Mouse (Mus musculus) liver, embryonic 14.5 days (tissue): ENCODE data around the gene Kcnj14. TPM values are rescaled to one million over a fixed set of nuclear protein-coding genes. Genes with fewer than 3 reads are reported as not detected.

Experiments
- ATAC-seq: fragments of 200-750 bp; cut with Nextera tagmentation; 2 replicates; pipeline ENCODE4 v1.8.0; 2017; ENCODE audit warnings: moderate number of reproducible peaks, mild to moderate bottlenecking, moderate library complexity; ENCODE audit not compliant: insufficient read depth
- DNase-seq, 3 experiments: peaks; one replicate each; pipeline ENCODE4 v3.0.0-alpha.2; 2012 to 2013; ENCODE audit warnings: low read depth in 3 of 3, low spot score in 3 of 3
- H3K27ac ChIP-seq: fragments of 300-500 bp; sonication (generic); 2 replicates; pipeline ENCODE4 v1.5.1; 2014; ENCODE audit warnings: moderate library complexity, mild to moderate bottlenecking, control low read depth, inconsistent platforms
- H3K27me3 ChIP-seq: fragments of 300-500 bp; sonication (generic); 2 replicates; pipeline ENCODE4 v1.6.1; 2014; ENCODE audit warnings: mild to moderate bottlenecking, low read length, moderate library complexity; ENCODE audit not compliant: control insufficient read depth, insufficient read depth
- H3K36me3 ChIP-seq: fragments of 300-500 bp; sonication (generic); replicated peaks from 2 replicates; pipeline ENCODE4 v1.6.1; 2014; ENCODE audit warnings: low read depth; ENCODE audit not compliant: control insufficient read depth, insufficient read depth
- H3K4me1 ChIP-seq, 2 experiments: fragments of 200-500 bp in 1 of 2; fragments of 300-500 bp in 1 of 2; sonication (generic) in 1 of 2; replicated peaks; 2 replicates each; pipeline ENCODE4 v1.6.1; 2012 to 2014; ENCODE audit warnings: antibody characterized with exemption in 1 of 2, inconsistent platforms in 1 of 2, low read length in 1 of 2; ENCODE audit not compliant: control insufficient read depth in 2 of 2, insufficient read depth in 2 of 2
- H3K4me2 ChIP-seq: fragments of 300-500 bp; sonication (generic); 2 replicates; pipeline ENCODE4 v1.6.1; 2014; ENCODE audit warnings: low read depth, mild to moderate bottlenecking, control low read depth, moderate library complexity
- H3K4me3 ChIP-seq, 2 experiments: fragments of 200-500 bp in 1 of 2; fragments of 300-500 bp in 1 of 2; sonication (generic) in 1 of 2; 2 replicates each; pipeline ENCODE4 v1.5.1; 2012 to 2014; ENCODE audit warnings: low read depth in 2 of 2, low read length in 2 of 2, mild to moderate bottlenecking in 2 of 2, control low read depth in 1 of 2, inconsistent platforms in 1 of 2, moderate library complexity in 1 of 2; ENCODE audit not compliant: insufficient read depth in 1 of 2
- H3K9ac ChIP-seq: fragments of 300-500 bp; sonication (generic); replicated peaks from 2 replicates; pipeline ENCODE4 v1.6.1; 2014; ENCODE audit warnings: mild to moderate bottlenecking, control low read depth, moderate library complexity
- H3K9me3 ChIP-seq: fragments of 300-500 bp; sonication (generic); 2 replicates; pipeline ENCODE4 v1.6.1; 2016; ENCODE audit warnings: low read length, mixed read lengths; ENCODE audit not compliant: control insufficient read depth
- CTCF ChIP-seq: IDR thresholded peaks from 2 replicates; pipeline ENCODE4 v1.5.1; 2016; ENCODE audit warnings: antibody characterized with exemption, low read depth, control low read depth
- EP300 ChIP-seq: IDR thresholded peaks from 2 replicates; pipeline ENCODE4 v1.6.1; 2016; ENCODE audit warnings: antibody characterized with exemption, low read depth
- WGBS: fragments of 180-500 bp; shearing (Covaris S2); extraction: QIAGEN DNeasy Blood & Tissue Kit; methylation state at CpG from one replicate; pipeline ENCODE4 v1.1.7; 2014; ENCODE audit not compliant: insufficient replicate concordance; 5-methylcytosine and 5-hydroxymethylcytosine counted together
- polyA plus RNA-seq, 2 experiments: library from polyadenylated mRNA; depleted of rRNA in 1 of 2; stranded (reverse) in 1 of 2; unstranded in 1 of 2; fragments of >200 nt; fragmentation: Nextera tagmentation in 1 of 2; extraction: Ambion mirVana in 1 of 2; gene quantifications; 2 replicates each; pipeline versions ENCODE4 v1.2.1 to v1.2.3; 2012 to 2014

Gene Kcnj14
- polyA plus RNA-seq, 2 experiments = 0.06 TPM

DNA sequence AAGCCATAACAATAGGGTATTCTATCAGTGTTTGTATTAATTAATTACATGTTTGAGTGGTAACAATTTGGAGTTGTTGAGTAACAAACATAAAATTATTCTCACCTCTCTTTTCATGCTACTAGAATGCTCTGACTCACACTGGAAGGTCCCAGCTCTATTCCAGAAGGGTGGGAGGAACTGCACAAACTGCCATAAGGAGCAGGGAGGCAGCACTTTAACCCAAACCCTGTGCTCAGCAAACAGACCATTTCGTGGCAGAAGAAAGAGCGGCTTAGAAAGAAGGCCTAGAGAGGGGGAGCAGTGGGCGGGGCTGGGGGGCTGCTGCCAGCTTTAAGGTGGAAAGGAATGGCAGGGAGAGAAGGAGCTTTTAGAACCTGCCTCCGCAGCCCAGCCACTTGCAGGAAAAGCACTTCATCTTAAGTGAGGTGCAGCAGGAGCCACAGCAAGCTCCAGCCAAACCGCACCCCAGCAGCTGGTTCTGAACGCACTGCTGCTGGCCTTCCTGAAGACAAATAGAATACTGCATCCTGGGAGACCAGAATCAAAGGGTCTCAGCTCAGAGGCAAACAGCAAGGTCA, 24.0 kb upstream of the Kcnj14 start:
- 32% methylated on average over 6 of the region's 6 CpGs for WGBS
- no peaks in the 10 kb centered on the region for H3K4me1 ChIP-seq
- no peak for ATAC-seq
- H3K9me3 ChIP-seq = no peaks in the 10 kb centered on the region
- no peak overlapping the region for H3K27ac ChIP-seq
- no peak overlapping the region for H3K9ac ChIP-seq
- DNase-seq = no peak
- TF ChIP-seq EP300 = no peak
- H3K4me2 ChIP-seq = no peak overlapping the region
- no peak overlapping the region for H3K4me3 ChIP-seq
- peaks cover 6% of the 10 kb centered on the region; the same call in 1 of the 2 replicates for H3K27me3 ChIP-seq
- no peaks in the 10 kb centered on the region for H3K36me3 ChIP-seq

DNA sequence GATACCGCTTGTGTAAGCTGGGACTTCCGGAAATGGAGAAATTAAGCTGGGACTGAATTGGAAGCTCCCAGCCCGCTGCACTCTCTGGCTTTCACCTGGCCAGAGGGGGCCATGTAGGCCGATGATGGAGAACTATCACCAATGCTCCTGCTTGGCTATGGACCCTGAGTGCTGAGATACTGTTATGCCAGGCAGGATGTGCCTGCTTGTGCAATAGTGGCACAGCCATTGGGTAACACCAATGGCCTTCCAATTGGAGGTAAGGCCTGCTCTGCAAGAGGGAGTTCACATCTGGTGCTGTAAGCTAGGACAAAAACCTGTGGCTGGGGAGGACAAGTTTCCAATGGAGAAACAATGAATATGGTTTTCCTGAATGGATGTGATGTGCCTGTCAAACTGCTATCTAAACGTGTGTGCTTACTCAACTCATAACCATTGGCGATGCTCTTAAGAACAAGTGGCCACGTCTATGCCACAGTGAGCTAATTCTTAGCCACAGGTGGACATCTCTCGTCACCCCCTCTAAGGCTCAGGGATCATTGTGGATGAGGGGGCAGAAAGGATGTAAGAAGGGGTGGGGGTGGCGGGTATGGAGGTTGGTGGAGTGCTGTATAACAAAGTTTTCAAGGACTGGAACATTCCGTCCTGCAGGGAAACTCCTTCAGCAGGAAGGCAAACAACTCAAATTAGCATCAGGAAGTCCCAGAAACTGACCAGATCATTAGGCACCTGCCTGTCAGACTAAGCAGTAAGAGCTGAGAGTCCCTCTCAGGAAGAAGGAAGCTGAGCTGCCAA, 18.6 kb upstream of the Kcnj14 start:
- Histone ChIP-seq H3K4me2 (no peak overlapping the region), H3K9ac (no peak overlapping the region), H3K36me3 (no peaks in the 10 kb centered on the region), H3K4me3 (no peak overlapping the region), H3K27me3 (peaks cover 6% of the 10 kb centered on the region; the same call in 1 of the 2 replicates), H3K9me3 (no peaks in the 10 kb centered on the region), H3K4me1 (no peaks in the 10 kb centered on the region), H3K27ac (no peak overlapping the region)
- TF ChIP-seq CTCF (no peak), EP300 (no peak)
- no peak for ATAC-seq
- no peak for DNase-seq
- WGBS = 62% methylated on average over 10 of the region's 10 CpGs

DNA sequence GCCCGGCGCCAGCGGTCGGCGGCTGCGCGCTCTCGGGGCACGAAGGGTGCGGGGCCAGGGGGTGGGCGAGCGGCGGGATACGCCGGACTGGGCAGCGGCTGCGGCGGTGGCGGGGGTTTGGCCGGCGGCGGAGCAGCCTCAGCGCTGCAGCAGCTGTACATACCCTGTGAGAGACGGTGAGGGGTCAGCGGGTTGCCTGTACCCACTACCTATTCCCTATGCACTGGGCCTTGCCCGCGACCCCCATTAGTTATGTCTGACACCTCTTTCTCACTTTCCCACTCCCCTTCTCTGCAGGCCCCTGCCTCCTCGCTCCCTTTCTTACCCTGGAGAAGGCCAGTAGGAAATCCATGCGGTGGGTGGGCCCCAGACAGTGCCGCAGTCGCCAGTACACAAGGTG, 9.3 kb upstream of the Kcnj14 start:
- Histone ChIP-seq H3K9me3 (no peaks in the 10 kb centered on the region), H3K9ac (no peak overlapping the region), H3K36me3 (peaks cover 2% of the 10 kb centered on the region; the same call in 1 of the 2 replicates), H3K27me3 (peaks cover 48% of the 10 kb centered on the region), H3K4me3 (peak overlapping the region in 1 of 2 experiments; percentile 34; a peak in 2 of 4 replicates), H3K4me1 (peaks cover 0 to 7% of the 10 kb centered on the region in 2 experiments; a peak in 3 of 4 replicates), H3K4me2 (peak overlapping the region; percentile 37; the same call in 1 of the 2 replicates), H3K27ac (no peak overlapping the region)
- 8% methylated on average over 31 of the region's 31 CpGs for WGBS
- no peak for ATAC-seq
- no peak for DNase-seq
- TF ChIP-seq CTCF (no peak), EP300 (no peak)

DNA sequence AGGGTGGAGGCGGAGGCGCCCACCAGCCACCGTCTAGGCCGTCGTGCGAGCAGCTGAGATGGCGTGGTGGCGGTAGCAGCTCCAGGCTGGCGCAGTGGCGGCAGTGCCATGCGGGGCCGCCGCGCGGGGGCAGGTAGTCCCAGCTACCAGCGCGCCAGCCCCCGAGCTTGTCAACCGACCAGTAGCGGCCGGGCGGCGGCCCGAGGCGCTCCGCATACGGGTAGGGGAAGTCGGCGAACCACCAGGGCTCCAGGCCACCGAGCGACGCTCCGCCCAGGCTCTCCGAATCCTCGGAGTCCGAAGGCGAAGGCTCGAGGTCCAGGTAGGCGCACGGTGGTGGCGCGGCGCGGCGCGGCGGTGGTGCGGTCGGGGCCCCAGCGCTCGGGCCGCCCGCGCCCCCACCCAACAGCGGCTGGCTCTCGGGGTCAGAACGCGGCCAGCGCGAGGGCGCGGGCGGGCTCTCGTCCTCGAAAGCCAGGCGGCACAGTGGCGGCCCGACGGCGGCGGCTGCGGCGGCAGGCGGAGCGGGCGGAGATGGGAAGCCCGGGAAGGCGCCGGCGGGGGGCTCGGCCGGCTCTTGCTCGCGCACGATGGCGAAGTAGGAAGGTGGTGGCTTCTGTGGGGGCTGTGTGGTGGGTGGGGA, 8.7 kb upstream of the Kcnj14 start:
- no peak overlapping the region for H3K27ac ChIP-seq
- H3K36me3 ChIP-seq = peaks cover 3% of the 10 kb centered on the region
- peaks cover 0 to 7% of the 10 kb centered on the region in 2 experiments; a peak in 3 of 4 replicates for H3K4me1 ChIP-seq
- no peaks in the 10 kb centered on the region for H3K9me3 ChIP-seq
- H3K9ac ChIP-seq = no peak overlapping the region
- TF ChIP-seq EP300 = no peak
- H3K27me3 ChIP-seq = peaks cover 48% of the 10 kb centered on the region
- H3K4me3 ChIP-seq = peak overlapping the region in 1 of 2 experiments; percentile 34; a peak in 3 of 4 replicates
- ATAC-seq (no peak), DNase-seq (no peak)
- peak overlapping the region; percentile 37 for H3K4me2 ChIP-seq
- 2% methylated on average over 85 of the region's 86 CpGs for WGBS

DNA sequence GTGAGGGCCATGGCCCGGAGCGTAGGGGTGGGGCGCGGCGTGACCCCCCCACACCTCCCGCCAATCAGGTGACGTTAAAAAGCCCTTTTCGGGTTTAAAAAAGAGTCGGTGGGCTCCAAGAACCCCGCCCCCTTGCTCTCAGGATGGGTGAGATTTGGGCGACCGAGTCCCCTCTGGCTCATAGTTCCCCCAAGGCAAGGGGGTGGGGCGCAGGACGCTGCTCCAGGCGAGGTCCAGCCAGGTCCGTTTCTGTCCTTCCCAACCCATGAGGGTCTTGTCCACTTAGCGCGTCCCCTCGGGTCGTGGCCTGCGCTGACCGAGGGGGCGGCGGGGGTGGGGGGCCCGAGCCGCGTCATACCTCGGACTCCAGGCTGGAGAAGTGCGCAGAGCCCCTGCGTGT, 7.8 kb upstream of the Kcnj14 start:
- Histone ChIP-seq H3K27me3 (peaks cover 48% of the 10 kb centered on the region), H3K9ac (no peak overlapping the region), H3K27ac (no peak overlapping the region), H3K4me3 (no peak overlapping the region), H3K4me1 (peaks cover 0 to 7% of the 10 kb centered on the region in 2 experiments; a peak in 3 of 4 replicates), H3K4me2 (no peak overlapping the region), H3K36me3 (peaks cover 12% of the 10 kb centered on the region), H3K9me3 (no peaks in the 10 kb centered on the region)
- DNase-seq (no peak), ATAC-seq (no peak)
- TF ChIP-seq CTCF = no peak
- TF ChIP-seq EP300 = no peak
- WGBS = 10% methylated on average over 30 of the region's 30 CpGs
